Mouse (Mus musculus) brain, embryonic 14.5 days (tissue): Measurements from ENCODE around the gene Slamf9.

Experiments used
- CTCF ChIP-seq: fragments of 200-500 bp; IDR thresholded peaks from 2 replicates; pipeline ENCODE4 v1.5.1; 2012; ENCODE audit warnings: inconsistent platforms, mild to moderate bottlenecking, moderate library complexity, borderline replicate concordance; ENCODE audit not compliant: insufficient read depth, insufficient read length; ENCODE audit errors: extremely low read depth
- POLR2A ChIP-seq: fragments of 200-500 bp; IDR thresholded peaks from 2 replicates; pipeline ENCODE4 v1.6.1; 2012; ENCODE audit warnings: mild to moderate bottlenecking, inconsistent platforms, borderline replicate concordance; ENCODE audit not compliant: poor library complexity, insufficient read depth, insufficient read length, severe bottlenecking; ENCODE audit errors: extremely low read depth

DNA sequence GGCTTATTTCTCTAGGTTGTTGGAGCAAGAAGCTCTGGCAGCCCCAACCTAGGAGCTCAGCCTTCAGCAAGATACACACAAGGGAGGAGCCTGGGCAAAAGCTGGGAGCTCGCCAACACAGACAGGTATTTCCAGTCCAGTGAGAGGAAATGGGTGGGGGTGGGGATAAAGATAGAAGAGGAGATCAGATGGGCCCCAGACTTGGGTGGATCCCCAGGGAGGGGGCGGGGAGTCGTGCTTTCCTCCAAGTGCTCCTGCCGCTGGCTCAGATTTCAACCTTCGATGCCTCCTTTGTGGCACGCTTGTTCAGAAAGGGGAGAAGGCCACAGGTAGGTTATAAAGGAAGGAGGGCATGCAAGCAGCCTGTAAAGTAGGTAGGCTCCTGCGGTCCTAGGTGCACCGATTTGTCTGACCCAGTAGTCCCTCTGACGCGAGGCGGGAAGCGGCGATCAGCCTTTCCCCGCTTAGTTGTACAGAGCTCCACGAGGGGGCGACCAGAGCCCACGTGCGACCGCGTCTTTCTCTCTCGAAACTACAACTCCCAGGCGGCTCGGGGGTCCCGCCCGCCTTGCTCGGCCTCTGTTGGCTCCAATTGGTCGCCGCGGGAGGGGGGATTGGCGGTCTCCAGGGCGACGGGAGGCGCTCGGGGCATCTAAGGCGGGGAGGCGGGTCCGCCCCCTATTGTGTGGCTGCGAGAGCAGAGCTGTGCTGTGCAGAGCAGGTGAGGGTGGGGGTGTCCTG is 6.6 kb downstream of the Slamf9 start, which contains the start of gene Igsf9:
- TF ChIP-seq CTCF (peak; percentile 64), POLR2A (peak; percentile 42; the same call in 1 of the 2 replicates)
